Mouse (Mus musculus): ENCODE results near the gene Aoc2. TPM values are rescaled to one million over a fixed set of nuclear protein-coding genes. Genes with fewer than 3 reads are reported as not detected.
A peak's percentile ranks its signal among the peaks of the same experiment; 100 is the strongest.

The Aoc2 gene
- 4.5 and 5.1 TPM in 2 replicates for polyA plus RNA-seq (2012; rRNA removed)

DNA sequence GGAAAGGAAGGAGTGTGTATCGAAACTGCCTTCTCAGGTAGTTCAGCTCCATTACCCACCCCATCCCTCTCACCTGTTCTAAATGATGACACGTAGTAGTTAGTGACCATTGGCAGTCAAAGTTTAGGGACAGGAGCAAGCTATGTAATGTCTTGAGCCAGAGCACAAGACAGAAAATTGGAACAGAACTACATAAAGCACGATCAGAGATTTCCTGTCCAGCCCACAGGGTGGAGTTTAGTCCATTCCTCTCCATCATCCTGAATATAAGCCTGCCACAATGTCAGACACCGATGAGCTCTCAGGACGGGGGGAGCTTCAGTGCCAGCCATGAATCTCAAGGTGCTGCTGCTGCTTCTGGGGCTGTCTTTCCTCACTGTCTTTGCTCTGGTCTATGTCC is at the start of gene Aoc2:
Aoc2 (plus strand) TSS at position 301 of the 400 bp plus-strand sequence.
- no peak for DNase-seq (ENCODE audit: extremely low spot score in 1 of 2, low spot score in 1 of 2)

- DNase-seq (ENCODE audit: extremely low spot score in 1 of 2, low spot score in 1 of 2): no peak
Measured at GRCm38 (mm10) chr11:101275309-101275708, 49.6 kb upstream of the Aoc2 start.

GRCm38 (mm10) chr11:101276319-101277070 is 48.4 kb upstream of the Aoc2 start:
- no peak for DNase-seq (ENCODE audit: extremely low spot score in 1 of 2, low spot score in 1 of 2)

DNA sequence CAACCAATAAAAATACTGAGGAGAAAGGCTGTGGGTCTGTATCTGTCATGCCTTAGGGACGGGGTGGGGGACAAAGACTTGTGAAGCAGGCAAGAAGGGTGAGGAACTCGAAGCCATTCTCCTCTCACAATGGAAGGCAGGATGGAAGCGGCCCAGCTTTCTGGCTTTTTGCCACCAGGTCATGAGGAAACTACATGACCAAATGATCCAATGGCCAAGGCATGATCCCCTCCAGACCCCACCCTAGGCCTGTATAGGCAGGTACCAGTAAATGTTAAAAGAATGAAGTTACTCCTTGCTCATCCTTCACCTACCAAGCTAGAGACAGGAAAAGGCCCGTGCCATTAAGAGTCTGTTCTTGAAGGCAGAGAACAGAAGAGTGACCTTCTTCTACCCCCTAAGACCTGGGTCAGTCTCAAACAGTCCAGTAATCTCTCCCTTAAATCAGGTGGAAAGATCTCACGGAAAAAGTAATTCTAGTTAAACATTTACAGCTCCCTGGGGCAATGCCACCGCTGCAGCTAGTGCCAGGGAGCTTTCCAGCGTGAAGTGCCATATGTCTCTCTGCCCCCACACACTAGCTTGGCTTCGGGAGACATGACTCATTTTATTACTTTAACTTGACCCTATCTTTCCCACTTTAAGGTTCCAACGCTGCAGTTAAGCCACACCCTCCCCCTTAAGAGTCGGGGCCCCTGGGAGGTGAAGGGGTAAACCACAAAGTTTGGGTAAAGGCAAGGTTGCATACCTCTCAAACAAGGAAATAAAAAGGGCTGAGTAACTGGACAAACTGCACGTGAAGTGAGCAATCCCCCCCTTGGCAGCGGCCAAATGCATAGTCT is 47.3 kb upstream of the Aoc2 start:
- peak in 1 of 2 experiments; percentile 56 for DNase-seq (ENCODE audit: extremely low spot score in 1 of 2, low spot score in 1 of 2)

DNA sequence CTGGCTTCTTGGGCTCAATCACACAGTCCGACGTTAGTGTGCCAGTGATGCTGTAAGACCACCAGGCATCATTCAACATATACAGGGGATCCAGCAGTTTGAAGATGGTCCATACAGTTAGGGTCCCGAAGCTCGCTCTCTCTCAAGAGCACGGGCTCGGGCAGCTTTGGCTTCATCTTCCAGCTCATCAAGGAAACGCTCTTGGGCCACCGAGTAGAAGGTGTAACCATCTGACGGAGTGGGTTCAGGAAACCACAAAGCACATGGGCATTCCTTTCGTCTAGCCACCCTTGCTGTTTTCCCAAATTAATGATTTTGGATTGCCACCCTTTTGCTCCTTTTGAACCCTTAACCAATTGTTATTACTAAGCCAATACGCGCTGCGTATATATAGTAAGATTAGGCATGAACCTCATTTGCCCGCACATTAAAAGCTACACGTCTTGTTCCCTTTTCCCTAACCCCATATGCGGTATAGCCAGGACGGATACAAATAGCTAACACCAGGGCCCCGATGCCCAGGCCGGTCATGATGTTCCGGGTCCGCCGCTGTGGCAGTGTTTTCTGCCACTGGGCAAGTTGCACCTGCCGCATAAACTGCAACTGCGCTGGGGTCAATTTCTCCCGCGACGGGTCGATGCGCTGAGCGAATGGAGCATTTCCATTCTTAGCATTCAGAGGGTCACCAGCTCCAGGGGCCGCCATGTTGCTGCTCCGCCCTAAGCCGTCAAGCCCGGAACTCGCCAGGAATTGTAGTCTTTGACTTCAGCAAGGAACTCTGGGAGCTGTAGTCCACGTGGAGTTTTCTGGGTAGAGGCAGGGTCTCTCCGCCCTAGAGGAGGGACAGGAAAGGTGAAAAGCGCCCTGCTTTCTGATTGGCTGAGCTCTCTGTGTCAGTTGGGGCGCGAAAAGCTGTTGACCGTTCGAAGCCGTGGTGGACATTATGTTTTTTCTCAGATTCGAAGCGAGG is 46.4 kb upstream of the Aoc2 start, which contains the start of the genes Cntd1 and Coa3:
Cntd1 (plus strand) TSS at position 790 of the 970 bp plus-strand sequence.
Coa3 (minus strand) TSS at position 892 of the 970 bp plus-strand sequence.
- DNase-seq (ENCODE audit: extremely low spot score in 1 of 2, low spot score in 1 of 2): peak; percentile 79 to 90

GRCm38 (mm10) chr11:101279193-101279569 is 45.7 kb upstream of the Aoc2 start:
- no peak for DNase-seq (ENCODE audit: extremely low spot score in 1 of 2, low spot score in 1 of 2)

DNA sequence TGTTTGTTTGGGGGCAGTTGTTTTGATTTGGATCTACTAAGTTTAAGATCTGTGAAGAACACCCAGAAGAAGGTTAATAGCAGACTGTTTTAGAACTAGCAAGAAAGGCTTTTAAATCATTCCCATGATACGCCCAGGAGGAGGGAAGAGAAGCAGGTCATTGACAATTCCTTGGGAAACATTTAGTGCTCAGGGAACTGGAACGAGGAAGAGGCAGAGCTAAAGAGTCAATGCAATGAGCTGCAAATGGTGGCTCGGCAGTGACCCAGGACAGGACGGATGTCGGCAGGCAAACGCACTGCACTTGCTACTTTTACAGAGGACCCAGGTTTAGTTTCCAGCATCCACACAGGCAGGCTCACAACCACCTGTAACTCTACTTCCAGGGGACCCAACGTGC is 44.0 kb upstream of the Aoc2 start:
- no peak for DNase-seq (ENCODE audit: extremely low spot score in 1 of 2, low spot score in 1 of 2)

DNA sequence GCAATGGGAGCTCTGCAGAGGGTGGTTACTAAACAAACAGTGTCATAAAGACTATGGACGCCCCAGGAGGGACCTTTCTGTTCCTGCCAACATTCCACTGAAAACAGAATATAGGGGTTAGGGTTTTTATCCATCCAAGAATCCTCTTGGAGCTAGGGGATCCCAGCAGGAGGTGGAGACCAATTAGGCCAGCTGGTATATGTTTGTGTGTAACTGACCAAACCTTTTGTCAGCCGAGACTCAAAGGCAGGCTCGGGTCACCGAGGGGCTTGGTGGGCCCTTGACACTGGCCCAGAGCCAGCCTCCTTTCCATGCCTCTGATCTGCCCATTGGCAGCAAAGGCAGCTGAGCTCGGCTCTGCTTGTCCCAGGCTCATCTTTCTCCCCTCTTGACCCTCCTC is 42.0 kb upstream of the Aoc2 start:
- no peak for DNase-seq (ENCODE audit: extremely low spot score in 1 of 2, low spot score in 1 of 2)

DNA sequence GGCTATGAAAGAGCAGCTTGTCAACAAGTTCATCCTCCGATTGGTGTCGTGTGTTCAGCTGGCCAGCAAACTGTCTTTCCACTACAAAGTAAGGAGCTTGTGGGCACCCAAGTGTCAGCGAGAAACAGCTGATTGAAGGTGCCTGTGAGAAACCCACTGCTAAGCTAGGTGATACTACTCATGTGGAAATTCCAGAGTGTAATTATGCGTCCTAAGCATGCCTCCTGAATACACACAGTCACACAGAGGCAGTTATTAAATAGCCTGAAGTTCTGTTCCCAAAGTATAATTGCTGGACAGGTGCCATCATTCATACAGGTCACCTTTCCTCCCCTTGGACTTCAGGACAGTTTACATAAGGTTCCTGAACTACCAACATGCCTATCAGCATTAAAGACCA is 41.1 kb upstream of the Aoc2 start:
- no peak for DNase-seq (ENCODE audit: extremely low spot score in 1 of 2, low spot score in 1 of 2)

GRCm38 (mm10) chr11:101287306-101287705 is 37.6 kb upstream of the Aoc2 start:
- DNase-seq (ENCODE audit: extremely low spot score in 1 of 2, low spot score in 1 of 2): peak in 1 of 2 experiments; percentile 32

- DNase-seq (ENCODE audit: extremely low spot score in 1 of 2, low spot score in 1 of 2): no peak
Measured at GRCm38 (mm10) chr11:101291231-101291630, 33.6 kb upstream of the Aoc2 start.

DNA sequence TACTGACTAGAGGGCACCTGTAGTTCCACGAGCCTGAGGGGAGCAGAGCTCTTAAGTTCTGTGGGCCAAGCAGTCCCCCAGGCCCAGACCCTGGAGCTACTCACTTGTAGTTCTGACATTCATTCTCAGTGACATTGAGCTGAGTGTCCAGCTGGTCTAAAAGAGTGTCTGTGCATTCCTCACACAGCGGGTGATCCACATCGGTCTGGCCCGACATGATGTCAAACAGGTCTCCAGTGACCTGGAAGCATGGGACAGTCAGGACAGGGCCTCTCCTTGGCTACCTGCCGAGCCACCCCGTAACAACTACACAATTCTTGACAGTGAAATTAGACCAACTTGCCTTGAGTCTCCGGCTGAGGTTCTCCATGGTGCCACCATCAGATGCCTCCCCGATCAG is 29.7 kb upstream of the Aoc2 start:
- DNase-seq (ENCODE audit: extremely low spot score in 1 of 2, low spot score in 1 of 2): no peak

DNA sequence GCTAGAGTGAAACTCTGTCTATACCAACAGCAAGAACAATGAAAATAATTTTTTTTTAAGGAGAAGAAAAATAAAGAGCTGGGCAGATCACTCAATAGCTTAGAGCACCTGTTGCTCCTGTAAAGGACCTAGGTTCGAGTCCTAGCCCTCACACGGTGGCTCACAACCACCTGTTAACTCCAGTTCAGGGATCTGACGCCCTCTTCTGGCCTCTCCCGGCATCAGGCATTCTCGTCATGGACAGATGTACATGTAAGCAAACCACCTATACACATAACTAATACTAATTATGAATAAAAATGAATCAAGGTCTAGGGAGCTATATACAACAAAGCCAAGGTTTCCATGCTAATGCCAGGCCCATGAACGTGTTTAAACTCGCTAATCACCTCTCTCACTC is 24.0 kb upstream of the Aoc2 start:
- DNase-seq (ENCODE audit: extremely low spot score in 1 of 2, low spot score in 1 of 2): no peak

DNA sequence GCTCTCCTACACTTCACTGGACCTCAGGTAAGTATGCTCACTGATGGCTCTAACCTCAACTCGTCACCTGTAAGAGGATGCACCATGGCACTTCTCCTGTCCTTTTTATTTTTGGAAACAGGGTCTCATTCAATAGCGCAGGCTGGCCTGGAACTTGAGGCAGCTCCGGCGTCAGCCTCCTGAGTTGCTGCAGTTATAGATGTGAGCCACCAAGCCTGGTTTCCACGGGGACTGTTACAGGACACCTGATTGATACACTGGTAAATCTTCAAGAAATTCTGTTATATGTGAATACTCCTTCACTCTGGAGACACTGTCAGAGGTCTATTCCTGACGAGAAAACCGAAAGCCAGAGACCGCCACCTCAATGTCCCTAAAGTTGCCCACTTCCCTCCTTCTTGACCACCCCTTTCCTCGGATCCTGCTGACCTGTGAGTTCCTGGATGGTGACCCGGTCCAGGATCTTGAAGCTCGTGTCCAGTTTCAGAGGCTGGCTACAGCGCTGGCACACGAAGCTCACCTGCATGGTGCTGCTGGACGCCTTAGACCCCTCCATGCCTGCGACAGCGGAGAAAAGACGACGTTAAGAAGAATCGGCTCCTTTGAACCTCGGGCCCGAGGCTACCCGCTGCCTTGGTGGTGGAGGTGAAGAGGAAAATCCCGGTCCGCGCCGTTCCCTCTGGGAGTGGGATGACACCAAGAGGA is 23.4 kb upstream of the Aoc2 start:
- DNase-seq (ENCODE audit: extremely low spot score in 1 of 2, low spot score in 1 of 2): no peak

- peak; percentile 91 to 99 for DNase-seq (ENCODE audit: extremely low spot score in 1 of 2, low spot score in 1 of 2)
Measured at GRCm38 (mm10) chr11:101302004-101302798, 22.7 kb upstream of the Aoc2 start, which contains the start of gene Becn1. Gene Becn1 (minus strand): TSS chr11:101302286.

DNA sequence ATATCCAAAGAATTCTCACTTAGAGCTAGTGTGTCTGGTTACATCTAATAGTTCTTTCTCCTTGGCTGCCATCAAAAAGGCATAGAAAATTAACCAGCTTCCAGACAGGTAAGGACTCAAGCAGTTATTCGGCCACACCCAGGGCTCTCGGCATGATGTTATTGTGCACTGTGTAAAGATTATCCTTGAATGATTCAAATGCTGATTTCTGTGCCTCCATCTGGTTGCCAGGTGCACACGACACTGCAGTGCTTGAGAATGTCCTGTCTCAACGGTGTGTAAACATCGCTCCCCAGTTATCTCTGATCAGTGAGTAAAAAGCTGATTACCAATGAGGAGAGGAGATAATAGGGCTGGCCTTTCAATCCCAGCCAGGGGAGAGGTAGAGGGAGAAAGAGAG is 17.1 kb upstream of the Aoc2 start:
- DNase-seq (ENCODE audit: extremely low spot score in 1 of 2, low spot score in 1 of 2): no peak

- DNase-seq (ENCODE audit: extremely low spot score in 1 of 2, low spot score in 1 of 2): no peak
Measured at GRCm38 (mm10) chr11:101311083-101311482, 13.8 kb upstream of the Aoc2 start.

DNA sequence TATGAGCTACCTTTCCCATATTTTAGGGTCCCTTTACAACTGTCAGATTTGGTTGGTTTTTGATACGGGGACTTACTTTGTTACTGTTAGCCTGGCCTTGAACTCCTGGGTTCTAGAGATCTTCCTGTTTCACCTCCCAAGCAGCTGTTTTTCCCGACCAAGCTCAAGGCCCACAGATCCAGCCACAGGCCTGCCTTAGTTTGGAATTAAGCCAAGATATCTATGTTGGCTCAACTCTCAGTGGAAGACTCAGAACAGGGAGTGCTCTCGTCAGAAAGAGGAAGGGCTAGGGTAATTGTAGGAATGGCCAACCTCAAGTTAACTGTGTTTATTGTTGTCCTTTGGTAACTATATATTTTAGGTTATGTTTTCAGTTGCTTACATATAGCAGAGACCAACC is 12.7 kb upstream of the Aoc2 start:
- no peak for DNase-seq (ENCODE audit: extremely low spot score in 1 of 2, low spot score in 1 of 2)

DNA sequence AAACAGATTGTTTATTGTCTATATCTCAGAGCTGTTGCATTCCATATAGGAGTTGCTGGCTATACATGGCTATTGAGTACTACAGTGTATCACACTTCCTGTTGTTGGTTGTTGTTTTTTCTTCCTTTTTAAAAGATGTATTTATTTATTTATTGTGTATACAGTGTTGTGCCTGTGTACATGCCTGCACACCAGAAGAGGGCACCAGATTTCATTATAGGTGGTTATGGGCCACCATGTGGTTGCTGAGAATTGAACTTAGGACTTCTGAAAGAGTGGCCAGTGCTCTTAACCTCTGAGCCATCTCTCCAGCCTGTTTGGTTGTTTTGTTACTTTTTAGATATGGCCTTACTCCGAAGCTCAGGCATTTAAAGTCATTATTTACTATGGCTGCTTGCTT is 10.3 kb upstream of the Aoc2 start:
- DNase-seq (ENCODE audit: extremely low spot score in 1 of 2, low spot score in 1 of 2): no peak

Data from frontal cortex, adult 2 months (tissue).